Mouse (Mus musculus) R1 (cell line): Measurements from ENCODE around the gene Ubb.

ENCODE experiments used
- DNase-seq: peaks from one replicate; pipeline ENCODE4 v3.0.0-alpha.2; 2018; ENCODE audit warnings: low read depth, low spot score

The Ubb gene

DNA sequence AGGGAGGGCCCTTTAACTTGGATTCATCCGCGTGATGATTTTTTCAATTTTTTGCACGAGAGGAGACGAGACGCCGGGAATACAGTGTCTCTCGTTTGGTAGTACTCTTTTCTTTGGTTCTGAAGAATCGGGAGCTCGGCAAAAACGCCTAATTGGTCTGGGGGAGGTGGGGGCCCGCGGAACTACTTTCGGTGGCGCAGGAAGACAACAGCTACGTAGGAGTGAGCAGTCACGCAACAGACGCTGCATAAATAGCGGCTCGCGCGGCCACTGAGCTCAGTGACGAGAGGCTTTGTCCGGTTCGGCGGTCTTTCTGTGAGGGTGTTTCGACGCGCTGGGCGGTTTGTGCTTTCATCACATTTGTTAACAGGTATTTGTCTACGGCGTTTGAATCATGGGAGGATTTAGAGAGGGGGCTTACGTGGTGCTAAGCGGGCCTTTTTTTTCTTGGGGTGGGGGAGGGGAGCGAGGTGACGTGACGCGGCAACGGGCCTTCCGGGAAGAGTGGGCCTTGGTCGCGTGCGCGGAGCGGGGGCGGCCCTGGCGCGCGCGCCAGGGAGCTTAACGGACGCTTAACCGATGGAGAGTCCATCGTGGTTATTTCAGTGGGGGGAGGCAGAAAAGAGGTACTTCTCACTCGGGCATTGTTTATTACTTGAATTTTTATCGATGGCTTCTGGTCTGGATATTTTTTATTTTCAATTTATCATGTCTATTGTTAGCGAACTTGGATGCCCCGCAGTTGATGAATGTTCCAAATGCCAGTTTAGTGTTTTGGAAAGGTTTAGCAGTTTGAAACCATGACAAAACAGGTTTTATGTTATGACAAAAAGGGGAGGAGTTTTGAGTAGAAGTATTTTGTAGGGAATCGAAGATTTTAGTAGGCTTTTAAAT is 502 bp downstream of the Ubb start:
- peak; percentile 92 for DNase-seq

DNA sequence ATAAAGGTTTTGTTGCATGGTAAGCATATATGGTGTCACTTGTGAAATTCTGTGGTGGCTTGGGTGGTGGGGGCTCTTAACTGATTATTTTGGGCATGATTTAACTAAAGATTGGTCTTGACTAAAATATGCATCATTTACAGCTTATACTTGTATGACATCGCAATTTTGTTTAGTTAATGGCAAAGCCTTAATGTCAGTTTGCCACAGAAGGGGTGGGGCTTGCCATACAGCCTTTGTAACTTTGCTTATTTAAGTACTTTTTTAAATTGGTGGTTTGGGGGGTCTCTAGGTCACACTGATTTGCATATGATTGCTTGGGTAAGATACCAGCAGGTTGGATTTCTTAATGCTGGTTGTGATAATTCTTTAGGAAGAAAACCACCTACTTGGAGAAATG is 2.2 kb downstream of the Ubb start:
- DNase-seq = no peak

DNA sequence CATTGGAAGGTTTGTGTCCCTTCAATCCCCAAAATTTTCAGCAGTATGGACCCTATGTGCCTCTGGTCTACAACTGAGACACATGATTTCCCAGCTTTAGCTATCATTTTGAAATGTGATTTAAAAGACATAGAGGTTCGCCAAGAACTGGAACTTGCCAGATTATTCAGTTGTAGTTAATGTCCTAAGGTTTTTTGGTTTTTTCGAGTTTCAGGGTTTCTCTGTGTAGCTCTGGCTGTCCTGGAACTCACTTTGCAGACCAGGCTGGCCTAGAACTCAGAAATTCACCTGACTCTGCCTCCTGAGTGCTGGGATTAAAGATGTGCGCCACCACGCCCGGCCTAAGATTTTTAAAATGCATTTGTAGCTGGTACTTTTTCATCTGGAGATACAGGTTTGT is 2.7 kb downstream of the Ubb start:
- DNase-seq = no peak

DNA sequence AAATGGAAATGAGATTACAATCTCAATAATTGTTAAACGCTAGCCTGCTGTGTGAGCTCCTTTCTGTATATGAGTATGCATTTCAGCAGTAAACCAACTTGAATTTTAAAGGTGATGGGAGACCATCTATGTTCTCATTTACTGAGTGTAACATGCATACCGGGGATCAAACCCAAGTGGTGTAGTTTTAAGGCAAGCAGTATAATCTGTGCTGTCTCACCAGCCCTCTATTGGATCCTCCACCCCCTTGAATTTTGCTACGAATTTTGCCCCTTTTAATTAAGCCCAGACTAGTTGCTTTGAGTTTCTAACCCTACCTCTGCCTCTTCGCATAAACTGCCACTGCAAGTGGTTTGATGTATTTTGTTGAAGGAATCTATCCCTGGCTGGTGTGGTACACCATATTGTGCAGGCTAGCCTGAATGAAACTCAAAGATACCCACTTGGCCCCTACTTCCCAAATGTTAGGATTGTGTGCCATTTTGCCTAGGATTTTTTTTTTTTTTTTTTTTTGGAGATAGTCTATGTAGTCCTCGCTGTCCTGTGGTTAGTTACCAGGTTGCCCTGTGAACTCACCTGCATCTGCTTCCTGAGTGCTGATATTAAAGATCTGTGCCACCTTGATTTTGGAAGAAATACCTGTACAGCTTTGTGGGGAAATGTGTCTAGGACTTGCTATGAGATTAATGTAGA is 3.3 kb downstream of the Ubb start:
- DNase-seq = no peak

DNA sequence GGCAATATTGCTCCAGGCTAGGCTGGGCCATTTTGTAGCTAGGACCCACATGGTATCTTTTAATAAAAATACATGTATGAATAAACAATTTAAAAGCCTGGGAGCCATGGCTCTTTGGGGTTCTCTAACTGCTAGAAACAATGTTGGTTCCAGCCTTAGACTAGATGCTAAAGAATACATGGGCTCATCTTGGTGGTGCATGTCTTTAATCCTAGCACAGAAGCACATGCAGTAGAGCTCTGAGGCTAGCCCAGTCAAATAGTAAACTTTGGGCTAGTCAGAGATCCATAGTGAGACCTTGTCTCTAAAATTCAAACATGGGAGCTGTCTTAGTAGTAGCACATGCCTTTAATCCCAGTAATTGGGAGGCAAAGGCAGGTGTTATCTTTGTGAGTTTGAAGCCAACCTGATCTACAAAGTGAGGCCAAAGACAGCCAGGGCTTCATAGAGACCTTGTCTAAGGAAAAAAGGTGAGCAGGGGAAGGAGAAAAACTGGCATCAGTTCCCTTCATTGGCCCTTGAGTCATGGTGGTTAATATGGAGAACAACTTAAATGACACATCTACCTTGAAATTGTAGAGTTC is 4.1 kb downstream of the Ubb start:
- DNase-seq = no peak

DNA sequence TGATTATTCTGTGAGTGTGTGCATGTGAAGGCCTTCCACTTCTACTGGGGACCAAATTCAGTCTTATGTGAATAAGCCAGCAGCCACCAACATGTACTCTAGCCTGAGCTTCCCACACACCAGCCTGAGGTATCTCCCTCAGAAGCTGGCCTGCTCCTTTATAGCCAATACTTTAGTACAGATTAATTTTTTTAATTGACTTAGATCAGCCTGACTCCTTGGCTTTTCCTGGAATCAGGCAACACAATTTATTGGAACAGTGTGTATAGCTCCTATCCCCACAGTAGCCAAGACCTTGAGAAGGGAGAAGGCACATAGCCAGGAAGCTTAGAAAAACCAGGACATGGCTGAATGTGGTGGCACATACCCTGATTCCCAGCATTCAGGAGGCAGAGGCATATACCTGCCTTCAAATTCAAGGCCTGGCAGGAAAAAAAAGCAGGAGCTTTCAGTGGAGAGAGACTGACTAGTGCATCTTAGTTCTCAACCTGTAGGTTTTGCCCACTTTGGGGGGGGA is 5.0 kb downstream of the Ubb start:
- no peak for DNase-seq

DNA sequence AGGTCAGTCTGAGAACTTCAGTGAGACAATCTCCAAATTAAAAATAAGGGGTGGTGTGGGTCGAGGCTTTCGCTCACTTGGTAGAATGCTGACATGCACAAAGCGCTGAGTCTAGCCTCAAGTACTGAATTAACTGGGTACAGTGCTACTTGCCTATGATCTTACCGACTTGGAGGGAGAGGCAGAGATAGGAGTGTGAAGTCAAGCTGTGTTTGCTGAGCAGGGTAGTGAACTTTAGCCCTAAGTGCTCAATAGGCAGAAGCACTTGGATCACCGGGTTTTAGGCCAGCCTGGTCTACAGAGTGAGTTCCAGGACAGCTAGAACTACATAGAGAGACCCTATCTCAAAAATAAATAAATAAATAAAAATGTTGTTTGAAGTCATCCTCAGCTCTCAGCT is 6.2 kb downstream of the Ubb start:
- no peak for DNase-seq

DNA sequence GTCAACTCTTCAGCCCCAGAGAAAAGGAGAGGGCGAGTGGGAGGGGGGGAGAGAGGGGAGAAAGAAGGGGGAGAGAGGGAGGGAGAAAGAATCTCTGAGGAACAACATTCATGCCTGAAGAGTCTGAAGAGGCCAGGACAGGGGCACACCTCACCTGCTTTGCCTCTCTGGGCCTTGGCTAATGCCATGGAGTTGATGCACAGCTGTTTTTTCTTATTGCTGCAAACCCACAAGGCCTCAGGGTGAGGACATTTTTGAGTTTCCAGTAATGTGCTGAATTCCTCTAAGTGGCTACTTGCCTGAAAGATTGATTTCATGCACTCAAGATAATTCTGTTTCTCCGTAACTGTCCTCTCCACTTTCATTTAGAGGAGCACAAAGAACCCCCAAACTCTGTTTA is 7.2 kb downstream of the Ubb start:
- DNase-seq = no peak

DNA sequence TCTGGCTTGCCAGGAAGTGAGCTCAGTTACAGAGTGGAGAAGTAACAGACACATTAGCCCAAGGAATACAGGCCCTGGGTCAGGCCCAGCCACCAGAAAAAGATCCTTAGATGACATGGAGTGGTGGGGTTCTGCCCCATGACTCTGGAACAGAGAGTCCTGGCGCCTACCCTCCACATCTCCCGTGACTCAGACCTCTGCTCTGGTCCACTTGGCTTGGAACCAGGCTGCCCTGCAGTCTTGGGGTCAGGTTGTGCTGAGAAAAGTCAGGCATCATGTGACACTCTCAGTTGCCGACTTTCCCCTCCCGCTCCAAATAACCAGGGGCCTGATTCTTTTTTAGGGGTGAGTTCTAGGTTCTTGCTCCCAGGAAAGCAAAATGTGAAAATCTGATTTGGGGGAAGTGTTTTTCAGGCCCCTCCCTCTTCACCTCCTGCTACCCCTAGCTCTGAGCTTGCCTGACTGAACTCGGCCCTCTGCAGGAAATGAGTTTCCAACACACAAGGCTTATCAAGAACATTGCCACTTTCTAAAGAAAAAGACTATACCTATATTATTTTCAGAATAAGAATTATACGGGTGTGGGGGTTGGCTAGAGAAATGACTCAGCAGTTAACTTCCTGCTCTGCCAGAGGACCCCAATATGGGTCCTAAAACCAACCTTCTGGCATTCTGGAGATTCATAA is 8.1 kb downstream of the Ubb start:
- no peak for DNase-seq

DNA sequence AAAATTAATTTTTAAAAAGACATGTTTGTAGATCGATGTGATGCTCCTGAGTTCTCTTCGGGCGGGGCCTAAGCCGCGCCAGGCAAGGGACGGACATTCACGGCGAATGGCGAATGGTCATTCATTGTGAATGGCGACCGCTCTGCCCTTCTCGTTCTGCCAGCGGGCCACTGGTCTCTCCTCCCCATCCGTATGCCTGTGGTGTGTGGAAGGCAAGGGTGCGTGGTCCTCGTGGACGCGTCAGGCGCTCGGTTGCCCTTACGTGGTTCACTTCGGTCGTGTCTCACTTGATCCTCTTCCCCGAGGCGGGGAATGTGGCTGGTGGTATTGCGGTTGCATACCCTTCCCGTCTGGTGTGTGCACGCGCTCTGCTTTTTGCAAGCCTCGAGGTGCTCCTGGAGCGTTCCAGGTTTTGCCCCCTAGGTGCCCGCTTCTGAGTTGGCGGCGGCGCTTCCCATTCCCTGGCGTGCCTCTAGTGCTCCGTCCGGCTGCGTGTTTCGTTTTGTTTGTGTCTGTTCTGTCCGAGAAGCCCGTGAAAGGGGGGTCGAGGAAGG is 9.6 kb downstream of the Ubb start:
- peak; percentile 54 for DNase-seq

DNA sequence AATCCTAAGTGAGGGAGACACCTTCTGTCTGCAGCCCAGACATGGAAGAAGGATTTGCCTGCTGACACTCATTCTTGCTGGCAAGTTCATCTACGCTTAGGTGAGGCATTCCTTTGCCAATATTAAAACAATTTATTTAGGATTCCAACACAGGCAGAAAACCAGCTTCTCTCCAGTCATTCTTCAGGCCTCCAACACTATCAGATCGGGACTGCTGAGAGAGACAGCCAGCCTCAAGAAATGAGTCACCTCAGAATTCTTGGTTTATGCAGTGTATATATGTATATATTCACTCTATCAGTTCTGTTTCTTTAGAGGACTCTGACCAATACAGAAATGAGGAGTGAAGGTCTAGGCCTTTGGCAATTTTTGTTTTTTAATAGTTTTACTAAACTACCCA is 12.6 kb downstream of the Ubb start:
- no peak for DNase-seq

DNA sequence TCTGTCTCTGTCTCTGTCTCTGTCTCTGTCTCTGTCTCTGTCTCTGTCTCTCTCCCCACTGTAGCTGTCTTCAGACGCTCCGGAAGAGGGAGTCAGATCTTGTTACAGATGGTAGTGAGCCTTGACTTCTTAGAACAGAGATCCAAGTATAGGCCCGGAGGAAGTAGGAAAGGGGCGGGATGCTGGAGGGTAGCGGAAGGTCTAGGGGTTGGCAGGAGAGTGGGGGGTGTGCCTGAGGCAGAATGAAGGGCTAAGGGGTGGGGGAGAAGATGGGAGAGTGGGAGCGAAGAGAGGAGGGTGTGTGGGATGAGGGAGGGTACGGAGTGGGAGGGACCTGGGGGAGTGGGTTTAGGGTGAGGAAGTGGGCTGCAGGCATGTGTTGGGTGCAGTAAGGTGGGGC is 14.8 kb downstream of the Ubb start:
- DNase-seq = no peak

DNA sequence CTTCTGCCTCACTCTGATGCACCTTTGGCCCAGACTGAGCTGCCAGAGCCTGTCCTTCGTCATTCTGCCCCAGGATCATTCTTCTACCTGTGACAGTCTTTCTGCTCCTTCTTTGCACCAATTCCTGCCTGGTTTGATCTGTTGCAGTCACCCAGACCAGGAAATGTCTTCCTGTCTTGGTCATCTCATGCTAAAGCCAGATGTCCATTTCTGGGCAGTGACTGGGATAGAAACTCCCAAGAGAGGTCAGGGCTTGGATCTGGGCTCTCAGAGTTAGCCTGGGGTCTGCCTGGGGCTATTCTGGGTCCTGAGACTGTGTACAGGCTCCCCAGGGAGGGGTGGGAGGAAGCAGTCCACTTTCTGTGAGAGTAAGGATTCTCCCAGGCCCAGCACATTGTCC is 15.2 kb downstream of the Ubb start:
- DNase-seq = no peak

DNA sequence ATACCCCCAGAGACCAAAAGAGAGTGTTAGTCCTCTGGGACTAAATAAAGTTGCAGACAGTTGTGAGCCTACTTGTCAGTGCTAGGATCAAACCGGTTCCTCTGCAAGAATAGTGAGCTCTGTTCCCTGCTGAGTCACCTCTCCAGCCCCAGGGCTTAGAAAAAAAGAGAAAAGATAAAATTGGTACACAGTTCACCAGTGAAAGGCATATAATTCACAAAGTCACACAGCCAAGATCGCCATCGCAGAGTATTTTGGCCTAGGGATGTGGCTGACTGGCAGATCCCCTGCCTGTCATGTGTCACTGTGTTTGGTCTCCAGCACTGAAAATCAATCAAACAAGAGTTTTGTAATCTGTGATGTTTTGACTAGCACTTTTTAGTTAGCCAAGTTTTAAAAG is 17.3 kb downstream of the Ubb start:
- DNase-seq = no peak

DNA sequence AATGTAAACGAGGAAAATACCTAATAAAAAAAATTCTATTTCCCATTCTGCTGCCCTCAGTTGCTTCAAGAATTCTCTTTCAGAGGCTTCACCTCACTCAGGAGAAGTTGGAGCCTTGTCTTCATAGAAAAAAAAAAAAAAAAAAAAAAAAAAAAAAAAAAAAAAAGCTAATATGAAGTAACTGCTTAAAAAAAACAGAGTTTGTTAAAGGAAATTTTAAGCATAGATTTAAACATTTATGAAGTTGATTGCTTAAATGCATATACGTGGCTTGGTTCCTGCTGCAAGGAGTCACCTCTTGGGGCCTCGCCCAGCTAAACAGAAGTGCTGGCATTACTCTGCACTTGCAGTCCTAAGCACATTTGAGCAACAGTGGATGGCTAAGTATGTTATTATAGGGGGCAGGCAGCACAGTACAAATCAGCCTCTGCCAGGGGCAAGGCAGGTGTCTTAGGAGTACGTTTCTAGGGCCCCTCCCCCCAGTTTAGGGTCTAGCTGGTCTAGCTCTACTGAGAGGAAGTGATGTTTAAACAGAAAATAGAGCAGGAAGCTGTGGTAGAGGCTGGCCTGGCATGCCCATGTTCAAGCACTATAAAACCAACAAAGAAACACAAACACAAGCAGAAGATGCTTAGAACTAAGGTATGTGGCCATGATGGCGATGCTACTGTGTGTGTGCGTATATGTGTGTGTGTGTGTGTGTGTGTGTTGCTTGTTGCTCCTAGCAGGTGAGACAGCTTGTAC is 23.2 kb downstream of the Ubb start, which contains the start of gene Trpv2:
Gene Trpv2 (plus strand): TSS at position 528 of the 744 bp plus-strand sequence.
- DNase-seq = no peak

DNA sequence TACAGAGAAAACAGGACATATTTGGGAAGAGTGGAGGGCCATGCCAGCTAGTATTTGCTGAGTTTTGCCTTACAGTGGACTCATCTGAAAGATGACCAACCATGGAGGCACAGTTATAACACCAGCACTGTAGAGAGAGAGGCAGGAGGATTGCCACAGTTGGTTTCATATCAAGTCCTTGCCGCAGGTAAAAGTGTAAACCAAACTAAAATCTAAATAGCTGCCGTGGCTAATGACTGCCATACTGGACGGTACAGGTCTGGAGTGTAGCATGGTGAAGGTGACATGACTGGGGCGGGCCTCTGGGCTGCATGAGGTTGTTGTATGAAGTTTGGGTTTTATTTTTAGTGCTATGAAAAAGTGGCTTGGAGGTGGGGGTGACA is 23.7 kb downstream of the Ubb start:
- DNase-seq = no peak

DNA sequence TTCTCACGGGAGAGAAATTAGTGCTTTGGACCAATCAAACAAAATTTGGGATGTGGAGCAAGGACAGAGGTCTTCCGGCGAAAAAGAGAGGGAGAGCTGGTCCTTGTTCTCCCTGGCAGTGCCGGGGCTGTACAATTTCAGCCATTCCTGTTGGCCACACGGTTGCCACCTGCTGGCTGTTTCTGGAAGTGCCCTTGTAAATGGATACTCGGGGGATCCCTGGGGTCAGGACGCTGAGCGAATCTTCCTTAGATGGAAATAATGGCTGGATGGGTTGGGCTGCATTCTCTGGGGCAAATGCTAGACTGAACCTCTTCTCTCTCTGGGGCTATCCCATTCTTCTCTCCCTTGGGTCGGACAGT is 24.3 kb downstream of the Ubb start:
- peak; percentile 89 for DNase-seq

DNA sequence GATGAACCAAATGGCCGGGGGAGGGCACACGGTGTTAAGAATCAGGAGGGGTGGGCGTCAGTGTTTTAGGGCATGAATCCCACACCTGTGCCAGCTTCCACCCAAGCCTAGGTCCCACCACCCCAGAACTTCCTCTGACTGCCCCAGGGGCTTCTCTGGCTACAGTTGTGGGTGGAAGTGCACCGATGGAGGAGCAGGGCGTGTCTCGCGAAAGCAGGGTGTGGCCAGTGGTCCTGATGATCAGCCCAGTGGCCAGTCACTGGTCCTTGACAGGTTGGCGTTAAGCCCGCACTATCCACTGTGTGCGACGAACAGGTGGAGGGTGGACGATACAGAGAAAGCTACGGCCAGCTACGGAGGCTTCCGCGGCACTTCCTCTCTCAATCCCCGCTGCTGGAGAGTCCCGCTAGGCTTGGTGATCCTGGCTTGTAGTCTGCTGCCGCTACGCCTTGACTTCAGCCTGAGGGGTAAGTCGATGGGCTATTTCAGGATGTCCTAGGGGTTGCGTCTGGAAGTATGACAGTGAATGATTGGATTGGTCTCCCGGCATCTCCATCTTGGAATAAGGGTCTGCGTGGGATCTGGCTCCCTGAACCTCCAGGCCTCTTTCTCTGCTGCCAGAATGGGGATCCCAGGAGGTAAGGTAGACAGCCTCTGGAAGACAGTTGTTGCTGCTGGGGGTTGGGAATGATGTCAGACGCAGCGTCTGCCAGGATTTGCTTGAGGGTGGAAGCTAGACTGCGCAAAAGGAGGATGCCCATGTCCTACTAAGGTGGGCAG is 24.9 kb downstream of the Ubb start:
- peak; percentile 22 for DNase-seq

DNA sequence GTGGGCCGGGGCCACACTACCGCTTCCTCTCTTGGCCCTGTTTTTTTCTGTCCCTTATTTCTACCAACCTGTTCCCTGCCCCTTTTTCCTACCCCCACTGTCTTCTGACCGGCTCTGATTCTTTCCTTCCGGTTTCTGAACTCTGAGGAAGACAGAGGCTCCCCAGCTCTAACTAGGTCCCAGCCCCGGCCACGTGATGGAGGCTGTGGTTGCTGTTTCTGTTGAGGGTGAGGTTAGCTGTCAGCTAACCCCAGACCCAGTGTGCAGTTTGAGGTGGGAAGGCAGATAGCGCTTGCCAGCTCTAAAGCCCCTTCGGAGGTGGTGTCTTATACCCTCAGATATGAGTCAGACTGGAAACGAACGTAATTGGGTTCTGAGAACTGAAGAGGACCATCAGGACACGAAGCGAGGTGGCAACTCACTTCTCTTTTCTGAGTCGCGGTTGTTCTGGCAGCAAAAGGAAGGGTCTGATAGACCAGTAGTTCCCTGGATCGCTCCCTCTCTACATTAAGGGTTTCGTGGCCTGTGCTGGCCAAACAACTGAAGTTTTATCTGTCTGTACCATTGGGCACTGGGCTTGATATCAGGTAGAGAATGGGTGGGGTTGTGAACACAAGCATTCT is 25.7 kb downstream of the Ubb start:
- no peak for DNase-seq

DNA sequence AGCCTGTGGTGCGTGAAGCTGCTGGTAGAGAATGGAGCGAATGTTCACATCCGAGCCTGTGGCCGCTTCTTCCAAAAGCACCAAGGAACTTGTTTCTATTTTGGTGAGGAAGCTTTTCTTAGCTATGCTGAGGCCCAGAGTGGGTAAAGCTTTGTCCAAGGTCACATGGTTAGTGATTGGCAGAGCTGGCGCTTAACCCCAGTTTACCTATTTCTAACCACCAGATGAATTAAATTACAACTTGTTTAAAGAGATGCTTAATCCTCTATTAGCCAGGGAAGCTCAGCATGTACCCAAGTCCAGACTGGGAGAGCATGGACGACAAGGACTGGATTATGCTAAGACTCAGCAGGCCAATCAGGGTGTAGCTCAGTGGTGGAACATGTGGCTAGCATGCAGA is 32.1 kb downstream of the Ubb start:
- DNase-seq = no peak
